Mouse (Mus musculus) gastrocnemius, adult 8-10 months (tissue): ENCODE results near the gene Itgb1bp2. TPM values are rescaled to one million over a fixed set of nuclear protein-coding genes. Genes with fewer than 3 reads are reported as not detected.

Experiments
- DNase-seq, 2 experiments: peaks; one replicate each; pipeline ENCODE4 v3.0.0; 2022; ENCODE audit warnings: low spot score in 2 of 2
- total RNA-seq, 4 experiments: library from RNA; stranded (reverse); gene quantifications; 2 replicates each; pipeline ENCODE4 v1.2.4; 2022

Itgb1bp2 gene
- total RNA-seq = 100 to 1,000 TPM; 107 to 143 (median 129) TPM

DNA sequence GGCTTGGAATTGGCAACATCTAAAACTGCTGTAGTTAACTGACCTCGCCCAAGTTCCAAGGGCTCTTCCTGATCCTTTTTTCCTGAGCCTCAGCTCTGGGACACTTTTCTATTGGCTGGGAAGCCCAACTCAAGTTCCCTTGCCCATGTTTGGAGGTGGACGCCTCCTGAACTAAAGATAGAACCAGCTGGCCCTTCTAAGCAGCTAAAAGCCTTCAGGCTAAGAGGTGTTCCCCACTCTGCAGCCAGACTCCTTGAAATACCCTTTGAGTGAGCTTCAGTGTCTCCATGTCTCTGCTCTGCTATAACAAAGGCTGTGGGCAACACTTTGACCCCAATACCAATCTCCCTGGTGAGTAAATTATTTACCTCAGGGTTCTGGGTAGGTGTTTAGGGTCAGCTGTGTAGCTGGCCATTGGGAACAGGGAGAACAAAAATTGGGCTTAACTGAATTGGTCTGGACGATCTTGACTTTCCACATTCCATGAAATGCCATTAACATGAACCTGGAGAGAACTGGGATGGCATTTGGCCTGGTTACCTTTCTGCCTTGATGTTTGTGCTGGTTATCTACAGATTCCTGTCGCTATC is at the start of gene Itgb1bp2:
Gene Itgb1bp2 (plus strand): TSS at position 203 of the 590 bp plus-strand sequence.
- peak in 1 of 2 experiments; percentile 26 for DNase-seq

DNA sequence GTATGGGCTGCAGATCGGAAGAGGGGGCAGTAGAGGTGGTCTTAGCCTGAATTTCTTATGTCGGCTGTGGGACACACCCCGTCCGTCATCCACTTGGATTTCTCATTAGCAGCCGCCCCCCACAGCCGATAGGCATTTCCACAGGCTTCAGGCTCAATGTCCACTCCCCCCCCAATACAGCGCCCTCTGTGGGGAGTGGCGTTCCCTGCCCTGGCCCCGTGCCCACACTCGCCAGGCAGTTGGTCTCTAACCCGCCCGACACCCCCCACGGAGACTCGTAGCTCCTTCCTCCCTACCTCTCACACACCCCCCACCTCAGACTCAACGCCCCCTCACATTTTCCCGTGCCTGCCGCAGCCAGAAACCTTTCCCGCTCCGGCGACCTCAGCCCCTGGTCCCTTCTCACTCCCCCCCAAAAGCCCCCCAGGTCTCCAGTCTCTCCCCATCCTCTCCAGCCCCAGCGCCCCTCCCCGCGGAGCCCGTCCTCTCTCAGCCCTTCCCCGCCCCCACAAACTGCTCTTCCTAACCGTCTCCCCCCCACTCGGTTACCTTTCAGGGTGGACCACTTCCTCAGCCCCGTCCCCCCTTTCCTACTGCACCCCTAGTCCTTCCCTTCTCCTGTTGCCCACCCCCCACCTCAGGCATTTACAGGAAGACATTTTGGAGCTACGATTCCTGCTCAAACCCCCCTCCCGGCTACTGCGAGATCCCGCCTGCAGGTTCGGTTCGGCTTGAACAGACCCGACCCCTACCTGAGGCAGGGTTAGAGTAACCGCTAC is 29.8 kb upstream of the Itgb1bp2 start:
- DNase-seq = peak; percentile 8 to 25

DNA sequence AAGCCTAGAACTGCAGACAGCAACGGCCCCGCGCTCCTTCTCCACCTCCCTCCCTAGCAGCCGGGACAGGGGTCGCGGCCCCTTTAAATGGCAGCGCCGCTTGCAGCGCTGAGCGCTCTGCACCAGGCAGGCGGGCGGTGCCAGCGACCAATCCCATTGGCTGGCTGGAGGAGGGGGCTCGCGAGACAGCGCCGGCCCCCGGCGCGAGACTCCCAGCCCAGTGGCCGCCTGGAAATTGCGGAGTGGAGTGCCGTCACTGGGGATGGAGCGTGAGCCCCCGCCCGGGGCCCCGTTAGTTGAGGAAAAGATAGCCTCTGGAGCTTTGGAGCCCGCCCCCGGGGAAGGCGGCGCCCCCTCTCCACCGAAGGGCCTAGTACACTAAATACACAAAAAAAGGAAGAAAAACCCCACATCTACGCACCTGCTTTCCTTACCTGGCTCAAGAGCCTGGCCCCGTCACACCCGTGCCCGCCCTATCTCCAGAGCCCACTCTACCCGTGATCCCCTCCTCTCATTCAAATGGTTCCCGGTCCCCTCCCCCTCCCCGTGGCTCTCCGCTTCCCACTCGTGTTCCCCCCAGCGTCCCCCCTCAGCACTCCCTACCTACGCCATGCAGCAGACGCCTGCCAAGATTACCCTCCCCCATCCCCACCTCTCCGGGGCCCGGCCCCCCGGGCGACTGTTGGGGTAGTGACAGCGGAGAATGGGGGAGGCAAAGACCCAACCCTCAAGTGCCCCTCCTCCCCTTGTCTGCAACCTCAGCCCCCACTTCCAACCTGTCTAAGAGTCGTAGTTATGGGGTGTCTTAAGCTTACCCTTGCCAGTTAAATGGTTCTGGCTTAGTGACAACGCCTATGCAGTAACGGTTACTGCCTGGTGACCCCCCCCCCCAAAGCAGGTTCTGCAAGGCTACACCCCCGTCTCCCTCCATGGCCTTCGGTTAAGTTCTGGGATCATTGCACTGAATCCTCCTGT is 28.9 kb upstream of the Itgb1bp2 start:
- peak; percentile 63 to 79 for DNase-seq

DNA sequence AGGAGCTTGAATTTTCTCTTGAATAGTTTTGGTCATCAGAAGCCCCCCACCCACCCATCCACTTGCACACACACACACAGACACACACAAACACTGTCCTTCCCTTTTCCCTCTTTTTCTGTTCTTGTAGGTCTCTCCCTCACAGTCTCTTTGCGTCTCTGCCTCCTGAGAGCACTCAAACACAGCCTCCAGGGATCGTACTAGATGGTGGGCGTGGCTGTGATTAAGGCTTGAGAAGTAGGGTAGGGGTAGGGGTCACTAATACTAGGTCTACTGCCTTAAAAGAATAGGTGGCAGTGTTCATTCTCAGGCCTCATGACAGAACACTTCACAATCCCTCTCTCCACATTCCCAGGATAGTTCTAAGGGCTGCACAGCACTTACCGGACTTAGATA is 28.2 kb upstream of the Itgb1bp2 start, which contains the start of gene Zmym3:
Gene Zmym3 (minus strand): TSS at position 150 of the 396 bp plus-strand sequence.
- DNase-seq = no peak

DNA sequence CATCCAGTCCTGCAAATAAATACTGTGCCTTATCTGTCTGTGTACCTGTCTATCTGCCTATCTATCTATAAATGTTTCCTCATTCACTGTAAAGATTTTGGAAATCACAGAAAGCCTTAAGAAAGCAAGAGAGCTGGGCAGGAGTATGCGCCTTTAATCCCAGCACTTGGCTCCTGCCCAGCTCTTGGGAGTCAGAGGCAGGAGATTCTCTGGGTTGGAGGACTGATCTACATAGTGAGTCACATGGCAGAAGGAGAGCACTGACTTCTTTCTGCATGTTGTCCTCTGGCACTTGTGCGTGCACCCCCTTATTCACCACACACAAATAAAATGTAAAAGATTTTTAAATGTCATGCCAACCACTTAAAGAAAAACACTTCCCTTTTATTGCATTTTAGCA is 25.4 kb upstream of the Itgb1bp2 start:
- no peak for DNase-seq

DNA sequence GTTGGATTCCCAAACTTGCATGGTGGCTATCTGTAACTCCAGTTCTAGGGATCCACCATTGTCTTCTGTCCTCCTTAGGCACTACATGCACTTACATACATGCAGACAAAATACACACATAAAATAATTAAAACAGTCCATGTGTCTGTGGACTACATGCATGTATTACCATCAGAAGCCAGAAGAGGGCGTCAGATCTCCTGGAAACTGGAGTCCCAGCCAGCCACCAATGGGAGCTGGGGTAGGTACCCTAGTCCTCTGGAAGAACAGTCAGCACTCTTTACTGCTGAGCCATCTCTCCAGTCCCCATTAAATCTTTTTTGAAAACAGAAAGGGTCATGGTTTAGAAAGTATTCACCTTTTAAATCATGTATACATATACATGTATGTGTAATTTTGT is 21.1 kb upstream of the Itgb1bp2 start:
- no peak for DNase-seq

DNA sequence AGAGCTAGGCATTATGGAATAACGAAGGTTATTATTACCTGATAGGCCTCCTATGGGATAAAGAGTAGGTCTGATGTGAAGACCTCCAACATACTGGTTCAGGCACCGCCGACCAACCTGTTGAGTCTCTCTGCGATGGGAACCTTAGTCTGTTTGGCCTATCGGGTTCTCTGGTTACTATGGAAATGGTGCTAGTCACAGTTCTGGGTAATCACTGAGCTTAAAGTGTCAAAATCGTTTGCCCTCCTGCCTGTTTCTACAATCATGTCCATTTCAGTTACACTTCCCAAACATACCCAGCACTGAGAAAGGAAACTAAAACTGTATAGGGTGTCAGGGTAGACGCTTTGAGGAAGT is 20.1 kb upstream of the Itgb1bp2 start:
- no peak for DNase-seq

DNA sequence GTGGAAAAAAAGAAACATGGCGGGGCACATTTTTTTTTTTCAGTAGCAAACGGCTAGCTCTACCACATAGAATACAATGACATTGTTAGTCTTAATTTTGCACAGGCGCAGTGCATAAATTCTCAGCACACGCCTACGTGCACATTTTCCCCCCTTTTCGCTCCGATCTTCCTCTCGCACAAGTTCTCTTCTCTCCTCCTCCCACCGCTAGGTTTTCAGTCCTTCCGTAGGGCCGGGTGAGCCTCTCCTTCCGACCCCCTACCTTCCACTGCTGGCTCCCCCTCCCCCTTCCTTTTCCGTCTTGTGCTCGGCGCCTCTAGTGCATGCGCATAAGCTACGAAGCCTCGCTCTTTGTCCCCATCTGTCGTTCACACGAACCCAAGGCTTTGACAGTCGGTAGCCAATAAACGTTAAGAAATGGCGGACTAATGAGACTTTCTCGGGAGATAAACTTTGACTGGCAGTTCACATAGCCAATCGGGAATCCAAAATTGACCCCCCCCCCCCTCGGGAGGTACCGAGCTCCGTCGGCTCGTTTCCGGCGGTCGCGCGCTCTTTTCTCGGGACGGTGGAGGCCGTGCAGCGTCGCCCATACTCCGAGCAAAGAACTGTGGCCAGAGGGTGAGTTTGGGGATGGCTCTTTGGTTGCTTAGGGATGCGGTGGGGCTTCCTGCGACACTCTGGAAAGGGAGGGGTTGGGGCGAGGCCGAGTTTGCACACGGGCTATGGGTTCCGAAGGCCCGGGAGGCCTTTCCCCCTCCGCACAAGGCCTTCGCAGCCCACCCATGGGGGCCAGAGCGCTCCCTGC is 19.5 kb upstream of the Itgb1bp2 start, which contains the start of gene Nono:
Gene Nono (plus strand): TSS at position 177 of the 808 bp plus-strand sequence.
- DNase-seq = peak; percentile 44 to 64

DNA sequence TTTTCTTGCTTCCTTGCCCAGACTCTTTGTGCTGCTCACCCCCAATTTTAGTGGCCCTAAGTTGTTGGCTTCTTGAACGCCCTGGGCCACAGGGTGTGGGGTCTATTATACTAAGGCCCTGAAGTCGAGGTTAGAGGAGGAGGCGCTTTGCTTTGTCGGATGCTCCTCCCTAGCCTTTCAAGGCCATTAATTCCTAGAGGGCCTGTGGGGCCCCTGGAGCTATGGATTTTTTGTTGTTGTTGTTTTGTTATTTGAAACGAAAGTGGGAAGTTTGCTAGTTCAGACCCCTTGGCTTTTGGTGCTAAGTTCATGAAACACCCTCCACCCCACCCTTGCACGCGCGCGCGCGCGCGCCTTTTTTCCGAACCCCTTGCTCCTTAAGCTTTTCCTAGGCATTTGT is 18.9 kb upstream of the Itgb1bp2 start:
- no peak for DNase-seq

DNA sequence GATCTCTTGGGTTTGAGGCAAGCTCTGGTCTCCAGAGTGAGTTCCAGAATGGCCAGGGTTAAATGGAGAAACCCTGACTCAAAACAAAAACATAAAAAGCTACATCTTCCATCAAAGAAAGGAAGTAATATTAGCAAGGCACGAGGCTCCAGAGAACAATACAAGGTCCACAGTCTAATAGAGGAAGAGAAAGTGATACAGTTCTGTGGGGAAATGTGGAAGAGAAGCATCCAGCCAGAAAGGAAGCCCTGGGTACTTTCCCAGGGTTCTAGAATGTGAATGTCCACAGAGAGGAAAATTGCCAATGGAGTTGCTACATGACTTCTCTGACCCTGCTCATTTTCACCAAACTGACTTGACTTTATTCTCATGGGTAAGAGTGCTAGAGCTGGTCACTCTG is 2.3 kb downstream of the Itgb1bp2 start:
- no peak for DNase-seq

DNA sequence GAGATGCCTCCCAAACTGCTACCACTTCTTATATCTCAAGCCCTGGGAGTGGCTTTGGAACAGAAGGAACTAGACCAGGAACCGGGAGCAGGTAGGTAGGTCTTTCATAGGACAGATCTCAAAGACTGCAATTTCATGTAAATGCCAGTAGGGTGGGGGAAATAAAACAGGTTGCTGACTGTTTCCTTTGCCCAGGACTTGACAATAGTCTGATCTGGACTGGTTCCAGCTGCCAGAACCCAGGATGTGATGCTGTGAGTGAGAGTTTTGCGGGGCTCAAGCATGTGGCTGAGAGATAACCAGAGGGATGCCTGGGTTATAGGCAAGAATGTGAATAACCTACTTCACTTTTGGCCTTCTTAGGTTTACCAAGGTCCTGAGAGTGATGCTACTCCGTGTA is 2.7 kb downstream of the Itgb1bp2 start:
- DNase-seq = no peak

DNA sequence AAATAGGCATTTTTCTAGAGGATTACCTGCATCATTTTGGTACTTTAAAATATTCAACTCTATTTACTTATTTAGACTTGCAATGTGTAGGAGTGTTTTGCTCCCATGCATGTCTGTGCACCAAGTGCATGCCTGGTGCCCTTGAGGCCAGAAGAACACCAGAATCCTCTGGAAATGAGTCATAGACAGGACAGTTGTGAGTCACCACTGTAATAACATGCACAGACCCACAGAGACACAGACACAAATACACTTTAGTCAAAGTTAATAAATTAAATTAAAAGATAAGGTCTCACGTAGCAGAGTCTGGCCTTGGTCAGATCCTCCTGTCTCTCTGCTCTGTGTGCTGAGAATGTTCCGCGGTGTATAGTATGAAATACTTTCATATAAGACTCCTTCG is 23.3 kb downstream of the Itgb1bp2 start:
- no peak for DNase-seq

DNA sequence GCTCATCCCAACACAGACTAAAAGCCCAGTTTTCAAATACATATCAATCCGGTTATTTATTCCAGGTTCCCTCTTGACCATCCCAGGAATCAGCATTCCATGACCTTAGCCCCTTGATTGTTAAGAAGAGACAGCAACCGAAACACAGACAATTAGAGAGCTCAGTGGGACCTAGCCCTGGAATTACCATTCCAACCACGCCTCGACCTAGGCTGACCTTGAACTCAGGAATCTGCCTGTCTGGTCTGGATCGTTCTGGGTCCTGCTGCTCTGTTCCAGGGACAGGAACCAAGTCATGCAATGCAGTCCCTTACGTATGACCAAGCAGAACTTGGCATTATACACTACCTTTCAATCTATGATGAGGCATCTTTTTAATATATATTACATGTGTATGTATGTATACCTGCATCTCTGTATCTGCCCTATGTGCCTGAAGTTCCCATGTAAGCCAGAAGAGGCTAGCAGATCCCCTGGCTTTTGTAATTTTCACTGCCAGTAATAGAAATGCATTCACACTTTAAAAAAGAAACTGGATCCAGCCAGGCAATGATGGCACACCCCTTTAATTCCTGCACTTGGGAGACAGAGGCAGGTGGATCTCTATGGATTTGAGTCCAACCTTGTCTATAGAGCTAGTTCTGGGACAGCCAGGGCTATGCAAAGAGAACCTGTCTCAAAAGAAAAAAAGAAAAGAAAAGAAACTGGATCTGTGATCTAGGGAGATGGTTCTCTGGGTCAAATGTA is 32.9 kb downstream of the Itgb1bp2 start:
- DNase-seq = no peak

DNA sequence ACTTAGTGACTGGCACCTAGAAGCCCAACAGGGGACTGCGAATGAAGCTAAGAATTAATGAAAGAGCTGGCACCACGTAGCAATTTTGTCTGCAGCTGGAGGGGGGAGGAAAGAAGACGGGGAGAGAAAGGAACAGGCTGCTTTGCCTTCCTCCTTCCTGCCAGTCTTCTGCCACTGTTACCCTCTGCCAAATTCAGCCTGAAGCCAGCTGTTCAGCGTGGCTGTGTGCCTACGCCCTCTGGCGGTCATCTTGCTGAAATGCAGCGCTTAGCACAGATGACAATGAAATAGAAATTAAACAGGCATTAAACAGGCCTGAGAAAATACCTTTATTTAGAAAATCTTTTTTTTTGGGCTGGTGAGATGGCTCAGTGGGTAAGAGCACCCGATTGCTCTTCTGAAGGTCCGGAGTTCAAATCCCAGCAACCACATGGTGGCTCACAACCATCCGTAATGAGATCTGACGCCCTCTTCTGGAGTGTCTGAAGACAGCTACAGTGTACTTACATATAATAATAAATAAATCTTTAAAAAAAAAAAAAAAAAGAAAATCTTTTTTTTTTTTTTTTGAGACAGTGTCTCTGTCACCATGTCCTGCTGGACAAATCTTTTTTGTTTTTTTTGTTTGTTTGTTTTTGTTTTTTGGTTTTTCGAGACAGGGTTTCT is 37.7 kb downstream of the Itgb1bp2 start:
- DNase-seq = peak; percentile 2 to 10

Other genes starting within 250 kb of the Itgb1bp2 start
- 10 to 100 TPM; 28.5 to 35.0 (median 33.6) TPM for gene Snx12, start 226.5 kb upstream of the Itgb1bp2 start, total RNA-seq
- 100 to 1,000 TPM; 131 to 157 (median 141) TPM for gene Foxo4, start 194.6 kb upstream of the Itgb1bp2 start, total RNA-seq
- gene Gm614, start 185.1 kb upstream of the Itgb1bp2 start, total RNA-seq = not detected
- gene Il2rg, start 180.8 kb upstream of the Itgb1bp2 start, total RNA-seq = 1 to 10 TPM in 2 of 4 experiments, under 1 TPM in 2; 0.87 to 1.4 (median 1.0) TPM
- not detected for gene Gm20489, start 180.1 kb upstream of the Itgb1bp2 start, total RNA-seq
- gene Med12, start 175.1 kb upstream of the Itgb1bp2 start, total RNA-seq = 10 to 100 TPM; 12.0 to 19.1 (median 14.3) TPM
- under 1 TPM in 2 of 4 experiments, not detected in 2; 0.03 to 0.18 TPM for gene Nlgn3, start 149.9 kb upstream of the Itgb1bp2 start, total RNA-seq
- under 1 TPM in 3 of 4 experiments, not detected in 1; 0.17 to 0.35 (median 0.18) TPM for gene Gjb1, start 72.7 kb upstream of the Itgb1bp2 start, total RNA-seq
- gene Zmym3, start 28.2 kb upstream of the Itgb1bp2 start, total RNA-seq = 10 to 100 TPM in 2 of 4 experiments, 1 to 10 TPM in 2; 7.7 to 15.5 (median 11.4) TPM
- 10 to 100 TPM; 30.2 to 40.7 (median 37.7) TPM for gene Nono, start 19.8 kb upstream of the Itgb1bp2 start, total RNA-seq
- gene Taf1, start 83.6 kb downstream of the Itgb1bp2 start, total RNA-seq = 10 to 100 TPM in 1 of 4 experiments, 1 to 10 TPM in 3; 7.0 to 10.3 (median 8.4) TPM
- 10 to 100 TPM; 58.9 to 75.0 (median 72.6) TPM for gene Ogt, start 191.0 kb downstream of the Itgb1bp2 start, total RNA-seq